Mouse (Mus musculus) forebrain, embryonic 11.5 days (tissue): Measurements from ENCODE around the gene 1700067K01Rik. TPM values are rescaled to one million over a fixed set of nuclear protein-coding genes. Genes with fewer than 3 reads are reported as not detected.
A peak's percentile ranks its signal among the peaks of the same experiment; 100 is the strongest.

Experiments used
- ATAC-seq: fragments of 200-750 bp; cut with Nextera tagmentation; replicated peaks from 2 replicates; pipeline ENCODE4 v1.8.0; 2017; ENCODE audit warnings: moderate TSS enrichment; ENCODE audit not compliant: low FRiP score
- DNase-seq: peaks from one replicate; pipeline ENCODE4 v3.0.0-alpha.2; 2017; ENCODE audit warnings: low spot score
- H3K27ac ChIP-seq: fragments of 300-500 bp; sonication (generic); 2 replicates; pipeline ENCODE4 v1.5.1; 2014; ENCODE audit warnings: low read depth, low read length
- H3K27me3 ChIP-seq: fragments of 300-500 bp; sonication (generic); 2 replicates; pipeline ENCODE4 v1.6.1; 2014; ENCODE audit warnings: mild to moderate bottlenecking, low read length, mixed read lengths; ENCODE audit not compliant: control insufficient read depth, insufficient read depth
- H3K36me3 ChIP-seq: fragments of 300-500 bp; sonication (generic); 2 replicates; pipeline ENCODE4 v1.6.1; 2014; ENCODE audit warnings: mild to moderate bottlenecking, low read length, moderate library complexity, mixed read lengths; ENCODE audit not compliant: control insufficient read depth, insufficient read depth
- H3K4me1 ChIP-seq: fragments of 300-500 bp; sonication (generic); replicated peaks from 2 replicates; pipeline ENCODE4 v1.6.1; 2014; ENCODE audit warnings: low read length, mixed read lengths; ENCODE audit not compliant: control insufficient read depth, insufficient read depth
- H3K4me2 ChIP-seq: fragments of 300-500 bp; sonication (generic); 2 replicates; pipeline ENCODE4 v1.6.1; 2014; ENCODE audit warnings: low read depth, mild to moderate bottlenecking, low read length, moderate library complexity, mixed read lengths; ENCODE audit not compliant: severe bottlenecking
- H3K4me3 ChIP-seq: fragments of 300-500 bp; sonication (generic); 2 replicates; pipeline ENCODE4 v1.5.1; 2014; ENCODE audit warnings: low read depth, low read length
- H3K9ac ChIP-seq: fragments of 300-500 bp; sonication (generic); 2 replicates; pipeline ENCODE4 v1.6.1; 2014; ENCODE audit warnings: low read length
- H3K9me3 ChIP-seq: fragments of 300-500 bp; sonication (generic); 2 replicates; pipeline ENCODE4 v1.6.1; 2016; ENCODE audit warnings: low read length, mixed read lengths; ENCODE audit not compliant: control insufficient read depth
- WGBS: fragments of 180-500 bp; shearing (Covaris S2); extraction: QIAGEN DNeasy Blood & Tissue Kit; methylation state at CpG from one replicate; pipeline ENCODE4 v1.1.7; 2014; 5-methylcytosine and 5-hydroxymethylcytosine counted together
- polyA plus RNA-seq: library from polyadenylated mRNA; unstranded; fragments of >200 nt; fragmentation: Nextera tagmentation; extraction: Ambion mirVana; gene quantifications from 2 replicates; pipeline ENCODE4 v1.2.1, GENCODE M21; 2014

1700067K01Rik gene
- polyA plus RNA-seq, 1 experiment from 2014 or later, result 0.90 TPM

DNA sequence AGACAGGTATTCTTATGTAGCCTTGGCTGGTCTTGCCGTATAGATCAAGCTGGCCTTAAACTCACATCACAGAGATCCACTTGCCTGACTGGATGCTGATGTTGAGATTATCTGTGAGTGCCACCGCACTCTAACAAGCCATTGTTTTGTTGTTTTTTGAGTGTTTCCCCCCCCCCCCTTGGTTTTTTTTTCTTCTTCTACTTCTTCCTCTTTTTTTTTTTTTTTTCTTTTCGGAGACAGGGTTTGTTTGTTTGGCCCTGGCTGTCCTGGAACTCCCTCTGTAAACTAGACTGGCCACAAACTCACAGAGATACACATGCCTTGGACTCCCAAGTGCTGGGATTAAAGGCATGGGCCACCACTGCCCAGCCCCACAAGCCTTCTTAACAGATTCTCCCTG, 7.3 kb upstream of the 1700067K01Rik start:
- no peaks in the 10 kb centered on the region for H3K9me3 ChIP-seq
- H3K9ac ChIP-seq, result no peak overlapping the region
- DNase-seq (no peak), ATAC-seq (no peak)
- no peak overlapping the region for H3K4me3 ChIP-seq
- WGBS, result 97% methylated on average over 3 of the region's 3 CpGs
- H3K27ac ChIP-seq, result no peak overlapping the region
- no peak overlapping the region for H3K4me2 ChIP-seq
- no peaks in the 10 kb centered on the region; the same call in 1 of the 2 replicates for H3K36me3 ChIP-seq
- H3K4me1 ChIP-seq, result peaks cover 6% of the 10 kb centered on the region
- H3K27me3 ChIP-seq, result no peaks in the 10 kb centered on the region

DNA sequence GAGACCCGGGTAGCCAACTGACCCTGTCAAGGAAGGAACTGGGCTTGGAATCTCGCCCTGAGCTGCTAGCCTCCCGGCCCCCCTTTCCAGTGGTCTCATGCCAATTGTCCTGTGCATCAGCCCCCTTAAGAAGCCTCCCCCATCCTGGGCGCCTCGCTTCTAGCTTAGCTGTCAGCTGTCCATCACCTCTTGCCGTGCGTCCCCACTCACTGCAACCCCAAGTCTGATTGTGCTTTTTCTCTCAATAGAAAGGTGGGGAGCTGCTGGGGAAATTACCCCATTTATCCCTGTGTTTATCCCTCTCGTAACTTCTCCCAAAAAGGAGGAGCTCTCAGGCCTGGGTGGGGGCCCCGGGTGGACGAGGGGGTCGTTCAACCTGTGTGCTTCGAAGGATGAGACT, 5.3 kb upstream of the 1700067K01Rik start:
- no peak for ATAC-seq
- no peaks in the 10 kb centered on the region for H3K9me3 ChIP-seq
- peaks cover 13% of the 10 kb centered on the region; the same call in 1 of the 2 replicates for H3K27me3 ChIP-seq
- H3K27ac ChIP-seq, result no peak overlapping the region
- DNase-seq, result no peak
- peak overlapping the region; percentile 71; the same call in 1 of the 2 replicates for H3K4me2 ChIP-seq
- H3K9ac ChIP-seq, result 0 out of 2 replicates have a peak overlapping the region, but pooled peaks have one; percentile 20
- 11% methylated on average over 12 of the region's 12 CpGs for WGBS
- no peaks in the 10 kb centered on the region; the same call in 1 of the 2 replicates for H3K36me3 ChIP-seq
- H3K4me1 ChIP-seq, result peaks cover 10% of the 10 kb centered on the region
- H3K4me3 ChIP-seq, result no peak overlapping the region; the same call in 1 of the 2 replicates

DNA sequence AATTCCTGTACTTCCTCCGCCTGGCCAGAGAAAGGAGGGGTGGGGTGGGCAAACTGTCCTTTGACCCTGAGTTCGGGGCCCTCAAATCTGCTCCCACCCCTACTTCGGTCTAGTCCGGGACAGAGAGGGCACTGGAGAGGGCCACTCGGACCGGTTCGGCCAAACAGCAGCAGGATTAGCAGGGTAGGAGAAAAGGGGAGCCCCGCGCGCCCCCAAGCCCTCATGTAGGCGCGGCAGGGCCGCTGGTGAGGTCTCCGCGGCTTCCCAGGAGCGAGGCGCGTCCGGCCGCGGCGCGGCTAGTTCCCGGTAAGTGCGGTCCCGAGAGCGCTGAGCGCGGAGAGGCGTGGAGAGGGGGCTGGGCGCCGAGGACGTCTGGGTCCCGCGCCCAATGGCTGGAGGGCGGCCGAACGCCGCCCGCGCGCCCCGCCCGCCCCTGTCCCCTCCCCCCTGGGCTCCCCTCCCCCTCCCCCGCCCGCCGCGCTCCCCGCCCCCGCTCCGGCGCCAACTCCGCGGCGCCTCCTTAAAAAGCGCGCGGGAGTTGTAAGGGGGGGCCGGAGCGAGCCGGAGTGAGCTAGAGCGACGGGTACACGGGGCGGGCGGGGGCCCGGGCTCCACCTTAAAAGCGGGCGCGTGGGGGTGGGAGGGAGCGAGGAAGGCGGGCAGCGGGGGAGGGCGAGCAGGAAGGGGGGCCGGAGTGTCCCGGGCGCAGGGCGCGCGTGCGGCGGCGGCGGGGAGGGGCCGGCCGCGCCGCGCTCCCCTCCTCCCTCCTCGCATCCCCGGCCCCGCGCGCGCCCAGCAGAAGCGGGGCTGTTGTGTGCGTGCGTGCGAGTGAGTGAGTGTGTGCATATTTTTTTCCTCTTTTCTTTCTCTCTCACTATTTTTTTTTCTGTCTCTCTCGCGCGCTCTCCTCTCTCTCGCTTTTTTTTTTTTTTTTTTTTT, 4.5 kb upstream of the 1700067K01Rik start:
- WGBS, result under 1% methylated on average over 40 of the region's 103 CpGs
- Histone ChIP-seq H3K9ac (peak overlapping the region; percentile 90), H3K4me3 (peak overlapping the region; percentile 66), H3K36me3 (no peaks in the 10 kb centered on the region; the same call in 1 of the 2 replicates), H3K27me3 (peaks cover 20% of the 10 kb centered on the region), H3K4me2 (peak overlapping the region; percentile 71), H3K4me1 (peaks cover 15% of the 10 kb centered on the region), H3K27ac (peak overlapping the region; percentile 95), H3K9me3 (no peaks in the 10 kb centered on the region)
- DNase-seq, result peak; percentile 95
- ATAC-seq, result peak; percentile 85

DNA sequence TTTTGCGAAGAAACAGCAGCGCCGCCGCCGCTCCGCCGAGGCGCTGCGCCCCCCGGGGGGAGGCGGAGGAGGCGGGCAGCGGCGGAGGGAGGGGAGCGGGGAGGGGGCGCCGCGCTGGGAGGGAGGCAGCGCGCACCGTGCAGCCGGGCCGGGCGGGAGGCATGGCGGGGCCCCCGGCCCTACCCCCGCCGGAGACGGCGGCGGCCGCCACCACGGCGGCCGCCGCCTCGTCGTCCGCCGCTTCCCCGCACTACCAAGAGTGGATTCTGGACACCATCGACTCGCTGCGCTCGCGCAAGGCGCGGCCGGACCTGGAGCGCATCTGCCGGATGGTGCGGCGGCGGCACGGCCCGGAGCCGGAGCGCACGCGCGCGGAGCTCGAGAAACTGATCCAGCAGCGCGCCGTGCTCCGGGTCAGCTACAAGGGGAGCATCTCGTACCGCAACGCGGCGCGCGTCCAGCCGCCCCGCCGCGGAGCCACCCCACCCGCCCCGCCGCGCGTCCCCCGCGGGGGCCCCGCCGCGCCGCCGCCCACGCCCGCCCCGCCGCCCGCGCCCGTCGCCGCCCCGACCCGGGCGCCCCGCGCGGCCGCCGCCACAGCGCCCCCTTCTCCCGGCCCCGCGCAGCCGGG, 3.7 kb upstream of the 1700067K01Rik start, which contains the start of gene Samd1:
Gene Samd1, plus strand, starts transcription at position 162 of the 631 bp plus-strand sequence.
- no peaks in the 10 kb centered on the region for H3K9me3 ChIP-seq
- peak; percentile 8; the same call in 1 of the 2 replicates for ATAC-seq
- under 1% methylated on average over 42 of the region's 112 CpGs for WGBS
- peak; percentile 83 for DNase-seq
- peaks cover 17% of the 10 kb centered on the region for H3K4me1 ChIP-seq
- peaks cover 24% of the 10 kb centered on the region for H3K27me3 ChIP-seq
- H3K27ac ChIP-seq, result peak within 1 kb of the TSS; percentile 95
- peak within 1 kb of the TSS; percentile 77 for H3K4me2 ChIP-seq
- H3K4me3 ChIP-seq, result peak within 1 kb of the TSS; percentile 66
- H3K36me3 ChIP-seq, result no peaks in the 10 kb centered on the region; the same call in 1 of the 2 replicates
- H3K9ac ChIP-seq, result peak within 1 kb of the TSS; percentile 90

DNA sequence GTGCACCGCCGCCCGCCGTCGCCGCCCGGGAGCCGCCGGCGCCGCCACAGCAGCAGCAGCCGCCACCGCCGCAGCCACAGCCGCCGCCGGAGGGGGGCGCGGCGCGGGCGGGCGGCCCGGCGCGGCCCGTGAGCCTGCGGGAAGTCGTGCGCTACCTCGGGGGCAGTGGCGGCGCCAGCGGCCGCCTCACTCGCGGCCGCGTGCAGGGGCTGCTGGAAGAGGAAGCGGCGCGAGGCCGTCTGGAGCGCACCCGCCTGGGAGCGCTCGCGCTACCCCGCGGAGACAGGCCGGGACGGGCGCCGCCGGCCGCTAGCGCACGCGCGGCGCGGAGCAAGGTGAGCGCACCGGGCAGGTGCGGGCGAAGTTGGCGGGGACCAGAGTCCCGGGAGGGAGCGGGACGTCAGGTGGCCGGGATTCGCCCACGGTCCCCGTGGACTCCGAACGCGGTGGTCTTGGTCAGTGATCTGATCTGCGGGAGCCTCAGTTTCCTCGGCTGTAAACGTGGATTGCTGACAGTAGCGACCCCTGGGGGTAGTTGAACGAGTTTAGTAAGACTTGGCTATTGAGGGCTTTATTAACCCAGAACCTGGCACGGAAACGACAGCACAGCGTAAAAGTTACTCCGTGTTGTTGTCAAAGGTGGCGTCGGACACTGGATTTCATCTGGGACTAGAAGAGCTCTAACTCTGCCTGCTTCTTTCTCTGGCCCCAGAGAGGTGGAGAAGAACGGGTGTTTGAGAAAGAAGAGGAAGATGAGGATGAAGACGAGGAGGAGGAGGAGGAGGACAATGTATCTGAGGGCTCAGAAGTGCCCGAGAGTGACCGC, 2.9 kb upstream of the 1700067K01Rik start:
- Histone ChIP-seq H3K9ac (peak overlapping the region; percentile 68), H3K4me3 (peak overlapping the region; percentile 66), H3K4me1 (peaks cover 17% of the 10 kb centered on the region), H3K27ac (peak overlapping the region; percentile 72), H3K4me2 (peak overlapping the region; percentile 77), H3K9me3 (no peaks in the 10 kb centered on the region), H3K27me3 (peaks cover 26% of the 10 kb centered on the region), H3K36me3 (no peaks in the 10 kb centered on the region; the same call in 1 of the 2 replicates)
- DNase-seq (peak; percentile 80), ATAC-seq (no peak)
- under 1% methylated on average over 65 of the region's 92 CpGs for WGBS

- H3K4me1 ChIP-seq, result peaks cover 18% of the 10 kb centered on the region
Observed at GRCm38 (mm10) chr8:83999057-83999705, 2.1 kb upstream of the 1700067K01Rik start.

DNA sequence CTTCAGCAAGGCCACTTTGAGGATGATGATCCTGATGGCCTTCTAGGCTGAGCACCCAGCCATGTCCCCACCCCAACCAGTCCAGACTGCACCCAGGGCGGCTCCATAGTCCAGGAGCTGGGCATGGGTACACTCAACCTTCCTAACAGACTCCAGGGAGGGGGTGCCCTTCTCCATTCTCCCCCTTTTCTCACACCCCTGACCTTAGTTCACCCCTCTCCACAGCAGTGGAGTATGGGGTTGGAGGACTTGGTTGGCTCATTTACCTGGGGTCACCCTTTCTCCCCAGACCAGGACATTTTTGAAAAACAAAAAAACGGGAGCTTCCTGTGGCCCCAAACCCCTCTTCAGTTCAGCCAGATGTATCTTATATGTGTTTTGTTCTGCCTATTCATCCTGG, 1.5 kb upstream of the 1700067K01Rik start:
- DNase-seq (no peak), ATAC-seq (no peak)
- no peak overlapping the region for H3K27ac ChIP-seq
- H3K27me3 ChIP-seq, result peaks cover 26% of the 10 kb centered on the region
- 90% methylated on average over 2 of the region's 2 CpGs for WGBS
- H3K4me1 ChIP-seq, result peaks cover 21% of the 10 kb centered on the region
- no peak overlapping the region for H3K4me2 ChIP-seq
- H3K4me3 ChIP-seq, result no peak overlapping the region
- H3K36me3 ChIP-seq, result no peaks in the 10 kb centered on the region; the same call in 1 of the 2 replicates
- no peaks in the 10 kb centered on the region for H3K9me3 ChIP-seq
- no peak overlapping the region for H3K9ac ChIP-seq

More at GRCm38 (mm10) chr8:83999057-83999705, 2.1 kb upstream of the 1700067K01Rik start:
- DNase-seq, result no peak
- Histone ChIP-seq H3K36me3 (no peaks in the 10 kb centered on the region; the same call in 1 of the 2 replicates), H3K9me3 (no peaks in the 10 kb centered on the region), H3K4me3 (peak overlapping the region; percentile 66), H3K27me3 (peaks cover 26% of the 10 kb centered on the region), H3K4me2 (peak overlapping the region; percentile 77), H3K27ac (no peak overlapping the region), H3K9ac (peak overlapping the region; percentile 68)
- no peak for ATAC-seq
- WGBS, result 67% methylated on average over 16 of the region's 16 CpGs
